Mouse (Mus musculus): ENCODE measurements around the gene Mtor.

DNA sequence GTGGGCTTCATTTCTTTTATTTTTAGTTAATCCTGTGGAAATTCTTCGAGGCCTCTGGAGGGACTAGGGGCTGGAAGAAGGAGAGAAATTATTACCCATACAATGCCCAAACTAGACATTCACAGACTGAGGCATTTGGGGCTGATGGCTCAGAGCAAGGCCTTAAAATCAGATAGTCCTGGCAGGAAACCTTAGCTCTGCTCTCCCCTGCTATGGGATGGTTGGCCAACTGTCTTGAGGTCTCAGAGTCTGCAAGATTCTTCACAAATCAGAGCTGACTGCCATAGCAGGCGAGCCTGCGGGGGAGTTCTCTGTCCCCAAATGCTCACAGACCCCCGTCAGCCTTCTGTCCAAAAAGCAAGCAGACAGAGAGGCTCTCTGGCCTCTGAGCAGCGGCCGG, 30.9 kb upstream of the Mtor start:
- TF ChIP-seq CTCF (IDR thresholded peaks at IDR 0.05; ENCODE audit: borderline replicate concordance, insufficient read depth, low read depth, low read length) (no peak), POLR2A (IDR thresholded peaks at IDR 0.05; ENCODE audit: borderline replicate concordance, insufficient read depth, low read length) (no peak)
